Mouse (Mus musculus) WW6 (cell line): ENCODE data around the gene Defb19.

Experiments used
- DNase-seq: peaks from one replicate; pipeline ENCODE4 v3.0.0-alpha.2; 2013; ENCODE audit warnings: low read depth, low spot score

Gene Defb19

GRCm38 (mm10) chr2:152580107-152580506 is at the start of gene Defb19:
Gene Defb19 (minus strand): TSS chr2:152580312.
- no peak for DNase-seq

- no peak for DNase-seq
These were observed 49.8 kb upstream of the Defb19 start for GRCm38 (mm10) chr2:152629904-152630303.

GRCm38 (mm10) chr2:152629239-152629638 is 49.1 kb upstream of the Defb19 start:
- no peak for DNase-seq

GRCm38 (mm10) chr2:152628066-152628465 is 48.0 kb upstream of the Defb19 start:
- DNase-seq: no peak

- no peak for DNase-seq
These were observed 46.9 kb upstream of the Defb19 start, which contains the start of gene Rem1 for GRCm38 (mm10) chr2:152626774-152627591. Gene Rem1 (plus strand): TSS chr2:152626951.

- DNase-seq: no peak
These were observed 45.1 kb upstream of the Defb19 start for GRCm38 (mm10) chr2:152625256-152625655.

- no peak for DNase-seq
These were observed 44.5 kb upstream of the Defb19 start for GRCm38 (mm10) chr2:152624566-152624965.

GRCm38 (mm10) chr2:152622953-152623352 is 42.8 kb upstream of the Defb19 start, which contains the start of gene Defb25:
Gene Defb25 (minus strand): TSS chr2:152623053.
- no peak for DNase-seq

- DNase-seq: no peak
These were observed 42.0 kb upstream of the Defb19 start for GRCm38 (mm10) chr2:152622151-152622550.

- DNase-seq: no peak
These were observed 40.4 kb upstream of the Defb19 start for GRCm38 (mm10) chr2:152620367-152621134.

- DNase-seq: no peak
These were observed 37.3 kb upstream of the Defb19 start for GRCm38 (mm10) chr2:152617374-152617773.

GRCm38 (mm10) chr2:152616470-152616869 is 36.4 kb upstream of the Defb19 start:
- DNase-seq: no peak

- no peak for DNase-seq
These were observed 35.5 kb upstream of the Defb19 start for GRCm38 (mm10) chr2:152615563-152615962.

GRCm38 (mm10) chr2:152612193-152612592 is 32.1 kb upstream of the Defb19 start:
- no peak for DNase-seq

- no peak for DNase-seq
These were observed 28.6 kb upstream of the Defb19 start for GRCm38 (mm10) chr2:152608719-152609118.

- DNase-seq: no peak
These were observed 27.6 kb upstream of the Defb19 start for GRCm38 (mm10) chr2:152607746-152608145.

GRCm38 (mm10) chr2:152604057-152604456 is 23.9 kb upstream of the Defb19 start, which contains the start of gene Defb36:
Gene Defb36 (plus strand): TSS chr2:152604327.
- no peak for DNase-seq

- DNase-seq: no peak
These were observed 21.3 kb upstream of the Defb19 start for GRCm38 (mm10) chr2:152601275-152601960.

GRCm38 (mm10) chr2:152600076-152600475 is 20.0 kb upstream of the Defb19 start:
- DNase-seq: no peak

- DNase-seq: no peak
These were observed 19.2 kb upstream of the Defb19 start, which contains the start of gene Defb45 for GRCm38 (mm10) chr2:152599299-152599698. Gene Defb45 (minus strand): TSS chr2:152599399.

- no peak for DNase-seq
These were observed 8.9 kb upstream of the Defb19 start for GRCm38 (mm10) chr2:152589021-152589420.

GRCm38 (mm10) chr2:152588450-152588849 is 8.3 kb upstream of the Defb19 start:
- DNase-seq: no peak
